Mouse (Mus musculus) liver, embryonic 14.5 days (tissue): Measurements from ENCODE around the gene Dglucy.

Experiments used
- CTCF ChIP-seq: IDR thresholded peaks from 2 replicates; pipeline ENCODE4 v1.5.1; 2016; ENCODE audit warnings: antibody characterized with exemption, low read depth, control low read depth
- EP300 ChIP-seq: IDR thresholded peaks from 2 replicates; pipeline ENCODE4 v1.6.1; 2016; ENCODE audit warnings: antibody characterized with exemption, low read depth

- TF ChIP-seq CTCF (no peak), EP300 (no peak)
Measured at GRCm38 (mm10) chr12:100883168-100883567, 104.3 kb downstream of the Dglucy start.
